In genomic region chr13:113865806-113866205, GRCm38 (mm10) we compare ENCODE assay signal across 9 mouse cellular contexts.
DNase-seq lines count a peak whose midpoint lies in the region; ATAC-seq lines count a peak whose summit lies in the region.
"Had no signal": no experiment of that assay in that cellular context is flagged by ENCODE, and none has a peak within 500 bp of the region (broad histone marks: within the 10 kb centered on the region; RNA-seq: fewer than 3 reads in every experiment).

No protein-coding gene starts in this region.

- no peaks in the 10 kb centered on the region for H3K9me3 ChIP-seq in kidney, embryonic 16.5 days (ENCODE audit: low read length)
- H3K9me3 ChIP-seq in liver, embryonic 15.5 days (replicated peaks), result no peaks in the 10 kb centered on the region
- H3K9me3 ChIP-seq: limb, embryonic 12.5 days had no signal

- H3K9ac ChIP-seq in kidney, embryonic 16.5 days (replicated peaks; ENCODE audit: low read length), result 0 out of 2 replicates have a peak overlapping the region, but pooled peaks have one; percentile 7
- H3K9ac ChIP-seq in liver, embryonic 15.5 days, result no peak overlapping the region
- H3K9ac ChIP-seq: limb, embryonic 12.5 days had no signal

- H3K4me1 ChIP-seq in kidney, embryonic 16.5 days (ENCODE audit: insufficient read depth, low read length), result peaks cover 11% of the 10 kb centered on the region
- peaks cover 57% of the 10 kb centered on the region for H3K4me1 ChIP-seq in liver, embryonic 15.5 days (replicated peaks)

- no peaks in the 10 kb centered on the region for H3K27me3 ChIP-seq in kidney, embryonic 16.5 days (ENCODE audit: insufficient read depth, low read length)
- no peaks in the 10 kb centered on the region for H3K27me3 ChIP-seq in liver, embryonic 15.5 days
- H3K27me3 ChIP-seq: limb, embryonic 12.5 days had no signal

- DNase-seq in cerebellum, adult 18-20 months, result peak; percentile 39 to 41
- no peak for DNase-seq in cerebellum, adult 11-12 months
- peak; percentile 28 for DNase-seq in 3134 (ENCODE audit: extremely low read depth, insufficient read length, low spot score)
- DNase-seq in adrenal gland, adult 2 months, result peak; percentile 68
- peak; percentile 67 for DNase-seq in right cerebral cortex, postnatal 14 days

- H3K4me2 ChIP-seq in kidney, embryonic 16.5 days (replicated peaks; ENCODE audit: low read depth, low read length), result no peak overlapping the region
- peak overlapping the region; percentile 2; the same call in 1 of the 2 replicates for H3K4me2 ChIP-seq in liver, embryonic 15.5 days
- H3K4me2 ChIP-seq: limb, embryonic 12.5 days had no signal

- no peak overlapping the region for H3K27ac ChIP-seq in kidney, embryonic 16.5 days (ENCODE audit: low read length)
- peak overlapping the region; percentile 42; the same call in 1 of the 2 replicates for H3K27ac ChIP-seq in liver, embryonic 15.5 days (replicated peaks)
- H3K27ac ChIP-seq: limb, embryonic 12.5 days had no signal

- ATAC-seq in erythroblast, adult 5-6 weeks (replicated peaks; ENCODE audit: low FRiP score, poor library complexity, severe bottlenecking), result peak; percentile 82
- ATAC-seq in kidney, embryonic 16.5 days (ENCODE audit: low FRiP score, low TSS enrichment), result no peak
- ATAC-seq in liver, embryonic 15.5 days (ENCODE audit: insufficient read depth), result no peak

- 29% methylated on average over 7 of the region's 7 CpGs for WGBS in kidney, embryonic 16.5 days
- WGBS in liver, embryonic 15.5 days (ENCODE audit: insufficient replicate concordance), result 27% methylated on average over 7 of the region's 7 CpGs

- no peak overlapping the region for H3K4me3 ChIP-seq in kidney, embryonic 16.5 days (ENCODE audit: low read length)
- no peak overlapping the region for H3K4me3 ChIP-seq in liver, embryonic 15.5 days (replicated peaks)
- H3K4me3 ChIP-seq: limb, embryonic 12.5 days had no signal

- H3K36me3 ChIP-seq in kidney, embryonic 16.5 days (ENCODE audit: insufficient read depth, low read length), result no peaks in the 10 kb centered on the region
- no peaks in the 10 kb centered on the region for H3K36me3 ChIP-seq in liver, embryonic 15.5 days (replicated peaks)
- H3K36me3 ChIP-seq: limb, embryonic 12.5 days had no signal
